Mouse (Mus musculus): Measurements from ENCODE around the gene Nfib. TPM values are rescaled to one million over a fixed set of nuclear protein-coding genes. Genes with fewer than 3 reads are reported as not detected.

The Nfib gene
- polyA plus RNA-seq, 1 experiment = 39.4 TPM

GRCm38 (mm10) chr4:82477742-82478141, 227.8 kb downstream of the Nfib start:
- no peak for DNase-seq (ENCODE audit: extremely low spot score in 1 of 2, low spot score in 1 of 2)

- no peak for DNase-seq (ENCODE audit: extremely low spot score in 1 of 2, low spot score in 1 of 2)
Observed at GRCm38 (mm10) chr4:82476411-82476810, 229.1 kb downstream of the Nfib start.

DNA sequence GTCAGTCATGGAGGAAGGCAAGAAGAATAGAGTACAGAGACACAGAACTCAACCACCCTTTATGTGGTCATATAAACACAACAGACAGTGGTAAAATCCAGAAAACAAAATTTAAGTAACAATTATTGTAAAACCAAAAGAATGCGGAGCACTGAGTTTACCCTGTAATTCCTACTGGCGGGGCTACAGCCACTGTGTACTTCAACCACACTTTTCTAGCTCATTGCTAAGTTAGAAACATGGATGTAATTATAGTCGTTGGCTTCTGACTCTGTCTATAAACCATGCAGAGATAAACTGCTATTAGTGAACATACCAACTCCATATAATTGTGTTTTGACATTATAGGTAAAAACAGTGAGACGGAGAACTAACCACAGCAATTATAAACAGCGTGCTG, 231.2 kb downstream of the Nfib start:
- DNase-seq (ENCODE audit: extremely low spot score in 1 of 2, low spot score in 1 of 2) = no peak

- no peak for DNase-seq (ENCODE audit: extremely low spot score in 1 of 2, low spot score in 1 of 2)
Observed at GRCm38 (mm10) chr4:82470938-82471320, 234.6 kb downstream of the Nfib start.

DNA sequence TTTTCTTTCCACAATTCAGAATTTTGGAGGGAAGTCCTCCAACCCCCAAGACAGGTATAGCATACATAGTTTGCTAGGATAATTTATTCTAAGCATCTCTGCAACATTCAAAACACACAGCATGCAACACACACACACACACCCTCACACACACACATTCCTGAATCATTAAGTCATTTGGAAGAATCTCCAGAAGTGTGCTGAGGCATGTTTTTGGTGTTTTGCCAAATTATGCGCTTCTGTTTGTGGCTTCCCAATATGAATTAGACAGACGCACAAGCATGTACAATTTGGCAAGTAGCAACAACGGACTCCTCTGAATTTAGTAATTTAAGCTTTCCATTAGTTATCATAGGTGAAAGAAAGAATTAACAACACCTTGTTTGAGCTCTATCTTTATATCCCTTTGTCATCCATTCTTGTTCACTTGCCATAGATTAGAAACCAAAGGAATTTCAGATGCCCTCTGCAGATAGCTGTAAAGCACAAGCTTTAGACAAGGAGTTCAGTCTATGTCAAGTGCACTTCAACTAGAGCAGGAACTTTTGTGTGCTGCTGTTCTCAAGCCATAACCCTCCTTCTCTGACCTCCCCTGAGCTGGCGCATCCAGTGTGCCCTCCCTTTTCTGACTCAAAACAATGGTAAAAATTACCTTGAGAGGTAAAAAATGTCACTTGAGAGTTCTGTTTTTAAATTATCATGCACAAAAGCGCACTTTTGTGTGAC, 235.2 kb downstream of the Nfib start:
- DNase-seq (ENCODE audit: extremely low spot score in 1 of 2, low spot score in 1 of 2) = no peak

DNA sequence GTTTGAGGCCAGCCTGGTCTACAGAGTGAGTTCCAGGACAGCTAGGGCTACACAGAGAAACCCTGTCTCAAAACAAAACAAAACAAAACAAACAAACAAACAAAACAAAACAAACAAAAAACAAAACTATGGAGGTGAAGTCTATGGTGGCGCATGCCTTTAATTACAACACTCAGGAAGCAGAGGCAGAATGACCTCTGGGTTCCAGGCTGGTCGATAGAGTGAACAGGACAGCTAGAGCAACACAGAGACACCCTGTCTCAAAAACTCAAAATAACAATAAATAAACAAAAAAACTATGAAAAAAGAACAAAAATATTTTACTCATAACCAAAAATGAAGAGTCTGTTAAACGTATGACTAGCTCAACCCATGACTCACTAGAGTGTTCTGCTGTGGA, 236.6 kb downstream of the Nfib start:
- no peak for DNase-seq (ENCODE audit: extremely low spot score in 1 of 2, low spot score in 1 of 2)

- DNase-seq (ENCODE audit: extremely low spot score in 1 of 2, low spot score in 1 of 2) = no peak
Observed at GRCm38 (mm10) chr4:82466717-82467116, 238.8 kb downstream of the Nfib start.

DNA sequence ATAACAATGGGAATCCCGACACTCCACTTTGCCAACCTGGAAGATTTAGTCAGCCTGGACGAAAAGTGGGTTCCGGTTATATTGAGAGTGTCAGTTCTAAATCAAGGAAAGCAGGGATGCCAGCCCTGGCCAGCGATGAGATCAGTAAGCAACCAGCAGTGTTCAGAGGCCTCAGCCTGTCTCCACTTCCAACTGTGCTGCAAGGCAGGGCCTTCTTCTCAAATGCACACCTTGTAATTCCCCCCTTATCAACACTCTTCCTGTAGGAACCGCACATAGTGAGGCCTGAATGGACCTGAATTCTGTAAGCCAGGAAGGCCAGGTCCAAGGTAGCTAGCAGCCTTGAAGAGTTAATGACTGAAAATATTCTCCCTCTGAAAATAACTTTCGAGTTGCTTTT, 239.4 kb downstream of the Nfib start:
- no peak for DNase-seq (ENCODE audit: extremely low spot score in 1 of 2, low spot score in 1 of 2)

DNA sequence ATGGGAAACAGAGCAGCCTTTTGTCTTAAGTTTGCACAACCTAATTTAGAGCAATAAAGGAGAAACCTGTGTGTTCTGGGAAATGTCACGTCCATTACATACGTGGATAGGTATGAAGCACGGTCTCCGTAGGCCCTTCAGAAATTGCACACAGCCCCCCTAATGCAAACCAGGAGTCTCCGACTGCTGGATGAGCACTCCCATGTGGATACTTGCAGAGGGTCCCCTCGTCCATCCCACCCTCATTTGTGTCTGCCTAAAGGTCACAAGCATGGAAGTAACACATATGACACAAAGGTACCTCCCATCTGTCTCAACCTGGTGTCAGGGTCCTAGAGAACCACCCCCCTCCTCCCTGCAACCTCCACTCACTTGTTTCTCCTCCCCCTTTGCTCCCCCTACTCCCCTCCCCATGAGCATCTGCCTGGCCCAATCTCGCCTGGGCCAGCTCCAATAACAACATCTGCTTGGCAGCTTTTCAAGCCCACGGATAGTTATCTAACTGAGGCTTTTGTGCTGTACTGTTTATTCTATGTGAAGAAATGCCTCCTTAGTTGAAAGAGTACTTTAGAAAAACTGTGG, 241.4 kb downstream of the Nfib start:
- DNase-seq (ENCODE audit: extremely low spot score in 1 of 2, low spot score in 1 of 2) = peak in 1 of 2 experiments; percentile 47

GRCm38 (mm10) chr4:82463189-82463715, 242.3 kb downstream of the Nfib start:
- DNase-seq (ENCODE audit: extremely low spot score in 1 of 2, low spot score in 1 of 2) = no peak

DNA sequence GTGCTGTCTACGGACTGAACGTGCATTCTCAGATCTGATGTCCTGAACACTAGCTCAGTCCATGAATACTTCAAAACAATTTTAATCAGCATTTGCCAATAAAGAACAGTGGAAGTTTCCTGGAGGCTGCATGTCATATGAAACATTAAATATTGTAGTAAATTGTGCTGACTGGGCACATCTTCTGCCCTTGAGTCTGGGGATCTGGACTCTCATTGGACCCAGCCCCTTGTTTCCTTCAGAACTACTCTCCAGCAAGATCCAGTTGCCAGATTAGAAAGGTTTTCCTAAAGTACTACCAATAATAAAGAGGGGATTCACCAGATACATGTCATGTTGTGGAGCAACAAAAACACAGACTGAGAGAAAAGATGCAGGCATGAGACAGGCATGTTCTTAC, 243.9 kb downstream of the Nfib start:
- DNase-seq (ENCODE audit: extremely low spot score in 1 of 2, low spot score in 1 of 2) = no peak

- DNase-seq (ENCODE audit: extremely low spot score in 1 of 2, low spot score in 1 of 2) = no peak
Observed at GRCm38 (mm10) chr4:82458895-82459294, 246.7 kb downstream of the Nfib start.

DNA sequence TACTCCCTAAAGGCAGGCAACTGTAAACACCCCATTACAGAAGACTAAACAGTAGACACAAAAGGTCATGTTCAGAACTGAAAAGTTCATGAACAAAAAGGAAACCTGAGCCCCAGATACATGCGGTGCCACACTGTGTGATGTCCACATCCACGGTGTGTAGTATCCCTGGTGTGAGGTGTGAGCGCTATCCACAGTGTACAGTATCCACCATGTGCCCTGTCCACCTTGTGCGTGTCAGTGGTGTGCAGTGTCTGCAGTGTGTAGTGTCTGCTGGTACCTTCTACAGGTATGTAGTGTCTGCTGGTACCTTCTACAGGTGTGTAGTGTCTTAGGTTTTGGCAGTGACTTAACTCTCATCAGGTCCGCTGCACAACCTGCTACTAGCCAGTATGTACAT, 248.6 kb downstream of the Nfib start:
- DNase-seq (ENCODE audit: extremely low spot score in 1 of 2, low spot score in 1 of 2) = no peak

- no peak for DNase-seq (ENCODE audit: extremely low spot score in 1 of 2, low spot score in 1 of 2)
Observed at GRCm38 (mm10) chr4:82456323-82456713, 249.2 kb downstream of the Nfib start.

DNA sequence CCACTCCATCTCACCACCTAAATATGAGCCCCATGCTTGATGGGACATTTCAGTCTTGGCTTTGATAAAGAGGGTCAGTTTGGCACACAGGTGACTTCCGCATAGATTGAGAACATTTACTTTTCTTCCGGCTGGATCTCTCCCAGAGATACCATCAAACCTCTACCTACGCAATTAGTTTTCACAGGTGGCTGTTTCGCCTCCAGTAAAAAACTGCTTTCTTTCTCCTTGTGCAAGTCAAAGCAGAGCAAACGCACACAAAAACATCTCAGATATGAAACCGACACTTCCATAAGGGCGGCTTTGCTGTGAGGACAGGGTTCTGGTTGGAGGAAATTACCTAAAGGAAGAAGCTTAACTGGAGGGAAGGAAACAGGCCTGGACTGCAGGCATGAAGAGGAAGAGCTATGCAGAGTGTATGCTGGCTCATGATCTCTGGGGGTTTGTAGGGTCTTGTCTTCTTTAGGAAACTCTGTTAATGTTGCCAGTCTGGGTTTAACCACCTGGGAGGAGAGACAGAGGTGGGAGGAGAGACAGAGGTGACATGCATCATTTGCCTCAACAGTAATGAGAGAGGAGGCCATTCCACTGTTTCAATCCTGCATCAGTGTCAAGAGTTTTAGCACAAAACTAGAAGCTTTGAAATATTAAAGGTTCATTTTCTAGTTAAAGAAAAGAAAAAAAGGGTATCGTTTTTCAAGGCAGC, 249.8 kb downstream of the Nfib start:
- no peak for DNase-seq (ENCODE audit: extremely low spot score in 1 of 2, low spot score in 1 of 2)

DNA sequence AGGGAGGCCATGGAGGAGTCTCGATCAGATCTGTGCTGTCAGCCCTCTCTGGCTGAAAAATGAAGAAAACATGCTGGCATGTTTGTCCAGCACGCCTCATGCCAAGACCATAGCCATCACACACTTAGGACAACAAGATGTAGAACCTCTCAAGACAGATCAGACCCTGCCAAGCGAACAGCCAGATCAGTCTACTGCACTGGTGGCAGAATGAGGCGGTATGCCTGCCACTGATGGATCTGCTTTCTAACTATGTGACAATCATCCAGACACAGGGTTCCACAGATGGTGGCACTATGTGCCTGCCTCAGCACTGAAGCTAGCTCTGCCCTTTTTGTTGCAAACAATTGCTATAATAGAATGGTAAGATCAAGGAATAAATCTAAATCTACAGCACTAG, 250.6 kb downstream of the Nfib start:
- DNase-seq (ENCODE audit: extremely low spot score in 1 of 2, low spot score in 1 of 2) = no peak

- DNase-seq (ENCODE audit: extremely low spot score in 1 of 2, low spot score in 1 of 2) = no peak
Observed at GRCm38 (mm10) chr4:82453341-82453740, 252.2 kb downstream of the Nfib start.

- no peak for DNase-seq (ENCODE audit: extremely low spot score in 1 of 2, low spot score in 1 of 2)
Observed at GRCm38 (mm10) chr4:82452905-82453304, 252.6 kb downstream of the Nfib start.

GRCm38 (mm10) chr4:82447061-82447671, 258.4 kb downstream of the Nfib start:
- peak; percentile 53 to 80 for DNase-seq (ENCODE audit: extremely low spot score in 1 of 2, low spot score in 1 of 2)

DNA sequence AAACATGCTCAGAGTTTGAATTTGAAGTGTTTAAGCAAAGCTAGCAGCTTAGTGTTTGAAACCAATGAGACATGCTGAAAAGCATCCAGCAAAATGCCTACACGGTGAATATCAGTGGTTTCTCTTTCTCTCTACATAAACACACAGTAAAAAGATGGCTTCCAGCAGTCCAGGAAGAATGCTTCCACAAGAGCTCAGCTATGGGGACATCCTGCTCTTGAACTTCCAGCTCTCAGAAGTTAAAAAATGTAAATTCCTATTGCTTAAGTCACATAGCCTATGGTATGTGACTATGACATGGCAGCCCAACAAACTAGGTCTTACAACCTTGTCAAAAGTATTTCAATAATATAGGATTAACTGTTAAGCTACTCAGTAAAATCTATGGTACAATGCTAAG, 261.5 kb downstream of the Nfib start:
- DNase-seq (ENCODE audit: extremely low spot score in 1 of 2, low spot score in 1 of 2) = no peak

DNA sequence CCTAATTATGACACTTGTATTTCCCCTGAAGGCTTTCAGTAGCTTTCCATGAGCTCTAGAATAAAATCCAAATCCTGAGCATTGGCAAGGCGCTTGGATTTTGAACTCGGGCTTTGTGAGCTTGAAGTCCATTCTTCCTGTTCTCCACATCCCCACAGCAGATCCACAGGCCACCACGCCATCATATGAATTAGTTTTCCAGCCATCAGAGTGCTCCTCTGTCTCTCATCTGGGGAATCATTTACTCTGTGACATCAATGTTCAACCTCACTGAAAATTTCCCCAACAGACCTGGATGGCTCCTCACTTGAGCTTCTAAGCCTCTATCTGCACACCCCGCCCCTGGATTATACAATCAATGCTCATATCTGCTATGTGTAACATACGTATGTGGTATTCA, 262.1 kb downstream of the Nfib start:
- DNase-seq (ENCODE audit: extremely low spot score in 1 of 2, low spot score in 1 of 2) = no peak

Measured in frontal cortex, adult 2 months (tissue).